Mouse (Mus musculus): ENCODE results near the gene Slc25a12. TPM values are rescaled to one million over a fixed set of nuclear protein-coding genes. Genes with fewer than 3 reads are reported as not detected.
"Not testable (repeated sequence)": the region's sequence is repeated elsewhere in the genome, so short reads cannot be mapped to it uniquely, and the experiment has no call there.

The Slc25a12 gene
- total RNA-seq (2017): 36.6 and 40.6 TPM in 2 replicates

GRCm38 (mm10) chr2:71367125-71367880 lies at the start of gene Slc25a12:
Gene Slc25a12, minus strand, starts transcription at chr2:71367749.
- ATAC-seq (ENCODE audit: extremely low read depth, insufficient number of reproducible peaks, low FRiP score, poor library complexity, severe bottlenecking): peak; percentile 86

GRCm38 (mm10) chr2:71405613-71406012 lies 38.1 kb upstream of the Slc25a12 start:
- ATAC-seq (ENCODE audit: extremely low read depth, insufficient number of reproducible peaks, low FRiP score, poor library complexity, severe bottlenecking): no peak

DNA sequence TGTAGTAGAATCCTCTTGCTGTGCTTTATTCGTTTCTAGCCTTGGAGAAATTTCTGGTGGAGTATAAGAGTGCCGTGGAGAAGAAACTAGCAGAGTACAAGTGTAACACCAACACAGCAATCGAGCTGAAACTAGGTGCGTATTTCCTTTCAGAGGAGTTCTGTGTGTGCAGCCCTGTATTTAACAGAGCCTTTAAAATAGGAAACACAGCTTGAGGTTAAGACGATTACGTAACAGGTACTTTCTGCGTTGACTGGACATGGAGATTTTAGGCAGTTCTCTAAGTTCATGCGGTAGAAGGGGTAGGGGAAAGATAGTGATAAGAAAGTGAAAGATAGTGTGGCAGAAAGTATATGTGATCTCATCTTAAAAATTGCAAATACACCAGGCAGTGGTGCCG lies 22.3 kb upstream of the Slc25a12 start:
- ATAC-seq (ENCODE audit: extremely low read depth, insufficient number of reproducible peaks, low FRiP score, poor library complexity, severe bottlenecking): 0 out of 2 replicates have a peak, but pooled peaks have one; percentile 13

DNA sequence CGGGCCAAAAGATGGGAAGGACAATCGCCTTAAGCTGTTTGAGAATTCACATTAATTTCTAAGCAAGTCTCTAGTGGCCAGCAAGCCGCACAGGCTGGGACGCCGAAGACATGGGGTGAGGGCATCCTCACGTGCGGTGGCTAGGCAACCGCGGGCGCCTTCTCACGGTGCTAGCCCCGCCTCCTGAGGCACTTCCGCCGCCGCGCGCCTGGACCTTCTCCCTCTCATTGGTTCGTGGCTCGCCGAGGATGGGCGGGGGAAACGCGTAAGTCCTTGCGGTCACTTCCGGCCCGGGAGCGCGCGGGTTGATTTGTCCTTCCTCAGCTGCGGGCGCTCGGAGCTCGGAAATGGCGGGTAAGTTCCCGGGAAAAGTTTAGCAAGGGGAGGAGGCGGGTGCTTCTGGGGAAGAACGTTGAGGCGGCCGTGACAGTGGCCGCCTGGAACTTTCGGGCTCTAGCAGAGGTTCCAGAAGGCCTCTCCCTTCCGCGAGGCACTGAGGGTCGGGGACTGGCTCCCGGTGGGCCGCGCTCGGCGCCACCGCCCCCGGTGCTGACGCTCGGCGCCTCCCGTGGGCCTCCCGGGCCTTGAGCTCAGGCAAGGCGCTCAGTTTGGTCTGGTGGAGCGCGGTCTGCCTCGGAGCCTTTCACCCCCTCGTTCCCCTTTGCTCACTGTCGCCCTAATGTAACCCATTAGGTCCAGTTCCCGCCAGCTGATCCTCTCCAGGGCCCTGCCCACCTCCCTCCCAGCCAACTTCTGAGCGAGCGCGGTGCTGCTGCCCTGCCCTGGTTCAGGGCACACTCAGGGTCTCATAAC lies 21.6 kb upstream of the Slc25a12 start, which contains the start of gene Hat1:
TSS of gene Hat1 (plus strand) at position 8 of the 813 bp plus-strand sequence.
- ATAC-seq (ENCODE audit: extremely low read depth, insufficient number of reproducible peaks, low FRiP score, poor library complexity, severe bottlenecking): peak; percentile 99

- no peak for ATAC-seq (ENCODE audit: extremely low read depth, insufficient number of reproducible peaks, low FRiP score, poor library complexity, severe bottlenecking)
Measured at GRCm38 (mm10) chr2:71387766-71388165, 20.2 kb upstream of the Slc25a12 start.

- no peak for ATAC-seq (ENCODE audit: extremely low read depth, insufficient number of reproducible peaks, low FRiP score, poor library complexity, severe bottlenecking)
Measured at GRCm38 (mm10) chr2:71383890-71384289, 16.3 kb upstream of the Slc25a12 start.

- no peak for ATAC-seq (ENCODE audit: extremely low read depth, insufficient number of reproducible peaks, low FRiP score, poor library complexity, severe bottlenecking)
Measured at GRCm38 (mm10) chr2:71381962-71382361, 14.4 kb upstream of the Slc25a12 start.

- peak; percentile 86 for ATAC-seq (ENCODE audit: extremely low read depth, insufficient number of reproducible peaks, low FRiP score, poor library complexity, severe bottlenecking)
Measured at GRCm38 (mm10) chr2:71377426-71377825, 9.9 kb upstream of the Slc25a12 start.

GRCm38 (mm10) chr2:71376433-71376906 lies 8.9 kb upstream of the Slc25a12 start:
- ATAC-seq (ENCODE audit: extremely low read depth, insufficient number of reproducible peaks, low FRiP score, poor library complexity, severe bottlenecking): peak; percentile 38; the same call in 1 of the 2 replicates

DNA sequence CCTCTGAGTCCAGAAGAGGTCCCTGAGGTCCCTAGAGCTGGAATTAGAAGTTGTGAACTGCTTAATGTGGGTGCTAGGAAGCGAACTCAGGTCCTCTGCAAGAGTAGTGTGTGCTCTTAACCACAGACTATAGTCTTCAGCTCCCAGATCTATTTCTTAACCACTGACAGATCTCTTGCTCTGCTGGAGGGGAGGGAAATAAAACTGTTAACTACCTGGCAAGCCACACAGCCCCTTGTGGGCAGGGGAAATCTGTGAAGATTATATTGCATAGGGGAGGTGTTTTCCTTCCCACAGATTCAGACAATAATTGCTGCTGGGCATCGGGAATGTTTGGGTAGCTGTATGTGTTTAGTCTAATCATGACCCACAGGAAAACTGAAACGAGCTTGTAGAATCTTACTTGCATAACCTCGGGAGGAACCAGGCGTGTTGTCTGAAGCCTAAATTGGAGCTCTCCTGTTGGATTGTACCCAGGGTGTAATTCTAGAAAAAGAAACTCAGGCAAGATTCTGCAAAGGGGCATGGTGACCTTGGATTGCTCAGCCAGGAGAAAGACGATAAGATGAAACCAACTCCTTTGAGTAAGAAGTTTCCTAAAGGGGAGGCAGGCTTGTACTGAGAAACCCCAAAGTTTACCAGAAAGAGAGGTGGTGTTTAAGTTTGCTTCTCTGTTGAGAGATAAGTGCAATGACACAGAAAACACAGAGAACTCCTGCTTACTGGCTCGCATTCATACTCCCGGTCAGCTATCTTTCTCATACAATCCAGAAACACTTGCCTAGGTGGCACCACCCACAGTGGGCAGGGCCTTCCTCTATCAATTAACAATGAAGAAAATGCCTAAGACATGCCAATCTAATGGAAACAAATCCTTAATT lies 7.0 kb upstream of the Slc25a12 start:
- no peak for ATAC-seq (ENCODE audit: extremely low read depth, insufficient number of reproducible peaks, low FRiP score, poor library complexity, severe bottlenecking)

GRCm38 (mm10) chr2:71372261-71372660 lies 4.7 kb upstream of the Slc25a12 start:
- not testable (repeated sequence) for ATAC-seq (ENCODE audit: extremely low read depth, insufficient number of reproducible peaks, low FRiP score, poor library complexity, severe bottlenecking)

DNA sequence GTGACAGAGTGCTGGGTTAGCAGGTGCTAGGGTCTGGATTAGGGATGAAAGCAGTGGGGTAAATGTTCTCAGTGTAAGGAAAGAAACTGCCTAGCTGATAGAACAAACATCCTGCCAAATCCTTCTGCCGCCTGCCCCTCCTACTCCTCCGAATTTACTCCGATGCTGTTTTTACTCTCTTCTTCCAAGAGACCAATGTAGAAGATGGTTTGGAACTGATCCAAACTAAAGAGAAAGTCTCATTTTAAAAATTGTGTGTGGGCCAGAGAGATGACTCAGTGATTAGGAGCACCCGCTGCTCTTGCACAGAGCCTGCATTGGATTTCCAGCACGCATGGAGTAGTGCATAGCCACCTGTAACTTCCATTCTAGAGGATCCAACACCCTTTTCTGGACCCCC lies 4.2 kb upstream of the Slc25a12 start:
- ATAC-seq (ENCODE audit: extremely low read depth, insufficient number of reproducible peaks, low FRiP score, poor library complexity, severe bottlenecking): no peak

DNA sequence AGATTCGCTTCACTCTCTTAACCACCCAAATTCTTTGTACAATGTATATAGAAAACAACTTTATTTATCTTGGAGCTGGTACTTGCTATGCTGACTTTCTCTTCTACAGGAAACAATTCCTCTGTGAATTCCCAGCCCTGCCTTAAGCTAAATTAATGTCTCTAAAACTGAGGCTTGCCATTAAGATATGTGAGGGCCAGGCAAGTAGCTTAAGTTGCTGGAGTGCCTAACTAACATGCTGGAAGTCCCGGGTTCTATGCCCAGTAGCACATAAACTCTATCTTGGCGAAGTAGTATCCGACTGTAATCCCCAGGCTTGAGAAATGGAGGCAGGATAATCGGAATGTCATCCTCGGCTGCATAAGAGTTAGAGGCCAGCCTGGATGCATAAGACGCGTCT lies 537 bp upstream of the Slc25a12 start:
- ATAC-seq (ENCODE audit: extremely low read depth, insufficient number of reproducible peaks, low FRiP score, poor library complexity, severe bottlenecking): no peak

DNA sequence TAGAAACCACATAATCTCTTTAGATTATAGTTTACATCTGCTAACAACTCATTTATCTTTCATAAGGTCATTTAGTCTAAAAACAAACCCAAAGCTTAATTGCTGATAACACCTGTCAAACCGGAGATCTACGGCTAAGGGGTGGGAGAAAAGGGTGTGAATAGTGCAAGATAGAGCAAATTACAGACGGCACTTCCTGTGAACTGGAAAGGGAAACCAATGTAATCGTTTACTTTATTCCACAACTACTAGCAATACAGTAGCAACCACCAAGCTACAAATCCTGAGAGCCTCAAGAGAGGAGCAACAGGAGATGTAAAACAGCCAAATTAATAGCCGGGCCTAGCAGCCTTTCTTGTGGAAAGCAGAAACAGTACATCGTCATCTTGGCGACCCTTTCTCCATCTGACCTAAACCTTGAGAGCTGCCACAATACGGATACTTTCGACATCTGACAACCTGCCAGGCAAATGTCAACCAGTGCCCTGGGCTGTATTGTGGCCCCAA lies 878 bp downstream of the Slc25a12 start:
- no peak for ATAC-seq (ENCODE audit: extremely low read depth, insufficient number of reproducible peaks, low FRiP score, poor library complexity, severe bottlenecking)

- 0 out of 2 replicates have a peak, but pooled peaks have one; percentile 16 for ATAC-seq (ENCODE audit: extremely low read depth, insufficient number of reproducible peaks, low FRiP score, poor library complexity, severe bottlenecking)
Measured at GRCm38 (mm10) chr2:71360192-71360591, 7.4 kb downstream of the Slc25a12 start.

DNA sequence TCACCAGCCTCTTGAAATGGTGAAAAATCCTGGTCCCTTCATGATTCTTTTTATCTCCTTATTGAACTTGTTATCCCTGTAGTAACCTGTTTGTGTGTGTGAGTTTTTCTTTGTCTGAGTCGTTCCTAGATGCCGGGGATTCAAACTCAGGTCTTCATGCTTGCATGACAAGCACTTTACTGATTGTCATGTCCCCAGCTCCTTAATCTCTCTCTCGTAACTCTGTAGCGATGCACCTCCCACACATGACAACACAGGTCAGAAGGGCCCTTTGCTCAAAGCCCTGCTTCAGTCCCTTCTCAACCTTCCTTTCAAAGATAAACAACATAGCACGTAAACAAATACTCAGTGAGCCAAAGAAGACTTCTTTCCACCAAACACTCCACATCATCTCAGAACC lies 9.2 kb downstream of the Slc25a12 start:
- no peak for ATAC-seq (ENCODE audit: extremely low read depth, insufficient number of reproducible peaks, low FRiP score, poor library complexity, severe bottlenecking)

GRCm38 (mm10) chr2:71354055-71354425 lies 13.5 kb downstream of the Slc25a12 start:
- ATAC-seq (ENCODE audit: extremely low read depth, insufficient number of reproducible peaks, low FRiP score, poor library complexity, severe bottlenecking): no peak

- ATAC-seq (ENCODE audit: extremely low read depth, insufficient number of reproducible peaks, low FRiP score, poor library complexity, severe bottlenecking): no peak
Measured at GRCm38 (mm10) chr2:71353306-71354054, 14.1 kb downstream of the Slc25a12 start.

Data from neutrophil, adult 5-6 weeks (primary cell).